Mouse (Mus musculus) forebrain, postnatal 0 days (tissue): ENCODE measurements at regions not wholly inside any gene's neighbourhood (a gene's known extent, or its start where the extent isn't known, plus 50 kb on each side); places are given as distances from the start of the nearest gene placed in this dataset.

ENCODE experiments used
- ATAC-seq: fragments of 200-750 bp; cut with Nextera tagmentation; 2 replicates; pipeline ENCODE4 v1.8.0; 2017; ENCODE audit warnings: mild to moderate bottlenecking, moderate library complexity
- DNase-seq: peaks from one replicate; pipeline ENCODE4 v3.0.0-alpha.2; 2015
- H3K27ac ChIP-seq: fragments of 300-500 bp; sonication (generic); 2 replicates; pipeline ENCODE4 v1.5.1; 2014; ENCODE audit warnings: low read depth, mild to moderate bottlenecking, antibody characterized with exemption, low read length, moderate library complexity, mixed read lengths
- H3K27me3 ChIP-seq: fragments of 300-500 bp; sonication (generic); 2 replicates; pipeline ENCODE4 v1.6.1; 2014; ENCODE audit warnings: mild to moderate bottlenecking, low read length, mixed read lengths; ENCODE audit not compliant: insufficient read depth
- H3K36me3 ChIP-seq: fragments of 300-500 bp; sonication (generic); 2 replicates; pipeline ENCODE4 v1.6.1; 2014; ENCODE audit warnings: mild to moderate bottlenecking, moderate library complexity; ENCODE audit not compliant: insufficient read depth
- H3K4me1 ChIP-seq: fragments of 300-500 bp; sonication (generic); 2 replicates; pipeline ENCODE4 v1.6.1; 2014; ENCODE audit warnings: antibody characterized with exemption; ENCODE audit not compliant: insufficient read depth
- H3K4me2 ChIP-seq: fragments of 300-500 bp; sonication (generic); 2 replicates; pipeline ENCODE4 v1.6.1; 2014; ENCODE audit warnings: low read depth, mild to moderate bottlenecking, moderate library complexity
- H3K4me3 ChIP-seq: fragments of 300-500 bp; sonication (generic); 2 replicates; pipeline ENCODE4 v1.5.1; 2014; ENCODE audit warnings: low read depth, low read length, mixed read lengths
- H3K9ac ChIP-seq: fragments of 300-500 bp; sonication (generic); 2 replicates; pipeline ENCODE4 v1.6.1; 2014; ENCODE audit warnings: mild to moderate bottlenecking
- H3K9me3 ChIP-seq: fragments of 300-500 bp; sonication (generic); 2 replicates; pipeline ENCODE4 v1.6.1; 2016; ENCODE audit warnings: low read length
- CTCF ChIP-seq: sonication (generic); IDR thresholded peaks from 2 replicates; pipeline ENCODE4 v1.5.1; 2016; ENCODE audit warnings: antibody characterized with exemption, control low read depth, low read depth
- WGBS: fragments of 180-500 bp; shearing (Covaris S2); extraction: QIAGEN DNeasy Blood & Tissue Kit; methylation state at CpG from one replicate; pipeline ENCODE4 v1.1.7; 2014; 5-methylcytosine and 5-hydroxymethylcytosine counted together
- microRNA-seq, 2 experiments: library from miRNA; unstranded; fragments of <30 nt; microRNA quantifications; one replicate each; pipeline ENCODE4; 2016

GRCm38 (mm10) chr11:37412868-37413267, 177.1 kb upstream of the Tenm2 start:
- no peaks in the 10 kb centered on the region for H3K36me3 ChIP-seq
- no peaks in the 10 kb centered on the region for H3K9me3 ChIP-seq
- no peak overlapping the region for H3K4me2 ChIP-seq
- WGBS: 80% methylated on average over 3 of the region's 3 CpGs
- no peak overlapping the region for H3K27ac ChIP-seq
- no peaks in the 10 kb centered on the region for H3K27me3 ChIP-seq
- no peak for DNase-seq
- ATAC-seq: no peak
- H3K4me1 ChIP-seq: no peaks in the 10 kb centered on the region
- H3K9ac ChIP-seq: no peak overlapping the region
- no peak overlapping the region for H3K4me3 ChIP-seq
- no peak for TF ChIP-seq CTCF

GRCm38 (mm10) chr11:37367971-37368370, 132.2 kb upstream of the Tenm2 start:
- TF ChIP-seq CTCF: no peak
- WGBS: 61% methylated on average over 1 of the region's 1 CpGs
- no peaks in the 10 kb centered on the region for H3K4me1 ChIP-seq
- H3K27ac ChIP-seq: no peak overlapping the region
- ATAC-seq (no peak), DNase-seq (no peak)
- no peaks in the 10 kb centered on the region for H3K9me3 ChIP-seq
- H3K4me3 ChIP-seq: no peak overlapping the region
- H3K9ac ChIP-seq: no peak overlapping the region
- no peaks in the 10 kb centered on the region for H3K27me3 ChIP-seq
- no peaks in the 10 kb centered on the region for H3K36me3 ChIP-seq
- H3K4me2 ChIP-seq: no peak overlapping the region

GRCm38 (mm10) chr11:37364430-37364829, 128.7 kb upstream of the Tenm2 start:
- Histone ChIP-seq H3K27ac (no peak overlapping the region), H3K36me3 (no peaks in the 10 kb centered on the region), H3K4me2 (no peak overlapping the region), H3K4me1 (no peaks in the 10 kb centered on the region), H3K4me3 (no peak overlapping the region), H3K9me3 (no peaks in the 10 kb centered on the region), H3K9ac (no peak overlapping the region), H3K27me3 (no peaks in the 10 kb centered on the region)
- no peak for TF ChIP-seq CTCF
- ATAC-seq (peak; percentile 78), DNase-seq (peak; percentile 69)
- WGBS: 70% methylated on average over 2 of the region's 2 CpGs

- no peak for TF ChIP-seq CTCF
- no peak overlapping the region for H3K4me2 ChIP-seq
- H3K9ac ChIP-seq: no peak overlapping the region
- no peaks in the 10 kb centered on the region for H3K4me1 ChIP-seq
- 28% methylated on average over 2 of the region's 2 CpGs for WGBS
- no peak overlapping the region for H3K4me3 ChIP-seq
- DNase-seq: no peak
- no peak for ATAC-seq
- no peak overlapping the region for H3K27ac ChIP-seq
- no peaks in the 10 kb centered on the region for H3K36me3 ChIP-seq
- no peaks in the 10 kb centered on the region for H3K27me3 ChIP-seq
- H3K9me3 ChIP-seq: no peaks in the 10 kb centered on the region
These were observed 119.3 kb upstream of the Tenm2 start for GRCm38 (mm10) chr11:37355074-37355473.

GRCm38 (mm10) chr11:37309691-37310090, 73.9 kb upstream of the Tenm2 start:
- 62% methylated on average over 2 of the region's 2 CpGs for WGBS
- no peak for ATAC-seq

GRCm38 (mm10) chr11:37306656-37307055, 70.9 kb upstream of the Tenm2 start:
- H3K4me3 ChIP-seq: no peak overlapping the region
- H3K9ac ChIP-seq: no peak overlapping the region
- no peaks in the 10 kb centered on the region for H3K9me3 ChIP-seq
- TF ChIP-seq CTCF: no peak
- H3K27me3 ChIP-seq: no peaks in the 10 kb centered on the region
- ATAC-seq: no peak
- no peaks in the 10 kb centered on the region for H3K4me1 ChIP-seq
- 69% methylated on average over 2 of the region's 2 CpGs for WGBS
- no peak overlapping the region for H3K4me2 ChIP-seq
- H3K27ac ChIP-seq: no peak overlapping the region
- DNase-seq: peak; percentile 24
- no peaks in the 10 kb centered on the region for H3K36me3 ChIP-seq

More at GRCm38 (mm10) chr11:37309691-37310090, 73.9 kb upstream of the Tenm2 start:
- no peak for DNase-seq
- no peak overlapping the region for H3K9ac ChIP-seq
- H3K4me1 ChIP-seq: no peaks in the 10 kb centered on the region
- H3K9me3 ChIP-seq: no peaks in the 10 kb centered on the region
- TF ChIP-seq CTCF: no peak
- no peak overlapping the region for H3K4me3 ChIP-seq
- no peaks in the 10 kb centered on the region for H3K36me3 ChIP-seq
- H3K27ac ChIP-seq: no peak overlapping the region
- no peaks in the 10 kb centered on the region for H3K27me3 ChIP-seq
- no peak overlapping the region for H3K4me2 ChIP-seq

Small RNAs in the stretch of these regions (microRNA-seq; reads per million reads assigned to microRNA genes)
- gene Gm25693: 0 reads per million in 2 experiments
